Mouse (Mus musculus): ENCODE data around the gene Olfr1449.
"Not testable (repeated sequence)": the region's sequence is repeated elsewhere in the genome, so short reads cannot be mapped to it uniquely, and the experiment has no call there.

The Olfr1449 gene

DNA sequence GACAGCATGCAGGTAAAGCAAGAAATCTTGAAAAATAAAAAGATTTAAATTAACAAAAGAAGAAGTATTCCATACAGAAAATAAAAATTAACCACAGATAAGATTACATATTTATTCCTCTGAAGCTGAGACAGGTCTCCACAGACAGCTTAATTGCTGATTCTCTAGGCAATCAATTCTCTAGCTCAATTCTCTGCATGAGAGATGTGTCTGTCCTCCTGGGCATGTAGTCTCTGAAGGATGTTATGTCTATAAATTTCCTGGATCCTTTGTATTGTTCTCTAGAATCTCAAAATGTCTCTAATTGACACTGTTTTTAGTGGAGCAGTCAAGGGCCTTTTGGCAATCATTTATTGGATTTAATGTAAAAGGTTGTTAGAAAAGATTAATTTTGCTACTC is at the start of gene Olfr1449:
TSS of gene Olfr1449 (plus strand) at position 301 of the 400 bp plus-strand sequence.
- no peak for DNase-seq (ENCODE audit: low read depth, low spot score)

DNA sequence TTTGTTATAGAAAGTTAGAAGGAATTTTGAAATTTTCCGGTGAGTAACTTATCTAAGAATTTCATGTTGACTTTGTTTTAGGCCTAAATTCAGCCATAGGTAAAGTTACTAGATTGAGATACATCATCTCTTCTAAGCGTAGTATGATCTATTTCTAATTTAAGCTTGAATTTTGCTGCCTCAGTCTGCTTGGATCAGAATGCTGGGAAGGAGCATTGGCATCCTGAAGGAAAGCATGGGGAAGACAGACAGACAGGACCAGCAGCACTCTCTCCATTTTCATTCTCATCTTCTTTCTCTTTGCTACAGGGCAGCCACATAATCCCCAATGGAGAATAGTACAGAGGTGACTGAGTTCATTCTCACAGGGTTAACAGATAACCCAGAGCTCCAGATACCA is 47.1 kb upstream of the Olfr1449 start, which contains the start of gene Olfr1445:
TSS of gene Olfr1445 (plus strand) at position 301 of the 400 bp plus-strand sequence.
- DNase-seq (ENCODE audit: low read depth, low spot score) = no peak

DNA sequence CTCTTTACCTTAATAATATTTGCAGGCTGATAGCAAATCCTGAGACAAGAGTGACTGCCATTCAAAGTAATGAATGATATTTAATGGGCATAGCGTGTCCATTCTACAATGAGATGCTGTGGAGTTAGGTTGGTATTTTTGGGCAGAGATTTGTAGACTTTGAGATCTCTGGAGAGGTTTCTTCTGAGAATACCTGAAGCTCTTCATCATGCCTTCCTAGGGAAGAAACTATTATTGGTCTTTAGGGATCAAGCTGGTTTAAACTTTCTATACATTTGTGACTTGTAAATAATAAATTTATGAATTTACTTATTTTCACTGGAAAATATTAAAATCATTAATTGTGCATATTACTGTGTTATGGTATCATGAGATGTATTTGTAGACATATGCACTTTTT is 37.2 kb upstream of the Olfr1449 start, which contains the start of gene Olfr1446:
TSS of gene Olfr1446 (minus strand) at position 101 of the 400 bp plus-strand sequence.
- no peak for DNase-seq (ENCODE audit: low read depth, low spot score)

DNA sequence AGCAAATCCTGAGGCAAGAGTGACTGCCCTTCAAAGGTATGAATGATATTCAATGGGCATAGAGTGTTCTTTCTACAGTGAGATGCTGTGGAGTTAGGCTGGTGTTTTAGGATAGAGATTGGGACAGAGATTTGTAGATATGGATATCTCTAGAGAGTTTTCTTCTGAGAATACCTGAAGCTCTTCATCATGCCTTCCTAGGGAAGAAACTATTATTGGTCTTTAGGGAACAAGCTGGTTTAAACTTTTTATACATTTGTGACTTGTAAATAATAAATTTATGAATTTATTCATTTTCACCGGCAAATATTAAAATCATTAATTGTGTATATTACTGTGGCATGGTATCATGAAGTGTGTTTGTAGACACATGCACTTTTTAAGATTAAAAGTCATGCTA is 27.0 kb upstream of the Olfr1449 start, which contains the start of gene Olfr1447:
TSS of gene Olfr1447 (minus strand) at position 101 of the 400 bp plus-strand sequence.
- no peak for DNase-seq (ENCODE audit: low read depth, low spot score)

DNA sequence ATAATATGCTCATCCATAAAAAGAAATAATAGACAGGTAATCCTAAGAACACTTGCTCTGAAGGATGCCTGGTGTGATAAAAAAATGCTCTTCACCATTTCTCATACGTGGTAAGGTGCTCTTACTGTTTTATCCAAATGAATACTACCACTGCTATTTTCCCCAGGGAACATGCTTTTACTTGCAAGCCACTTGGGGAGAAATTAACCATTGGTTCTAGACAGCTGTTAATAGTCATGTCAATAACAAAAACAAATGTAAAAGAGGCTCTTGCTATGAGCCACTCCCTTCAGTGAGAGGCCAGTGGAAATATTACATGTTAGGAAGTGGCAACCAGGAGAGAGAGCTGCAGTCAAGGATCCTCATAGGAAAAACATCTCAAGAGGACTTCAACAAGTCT is 6.3 kb upstream of the Olfr1449 start, which contains the start of gene Olfr1448:
TSS of gene Olfr1448 (minus strand) at position 101 of the 400 bp plus-strand sequence.
- DNase-seq (ENCODE audit: low read depth, low spot score) = no peak

DNA sequence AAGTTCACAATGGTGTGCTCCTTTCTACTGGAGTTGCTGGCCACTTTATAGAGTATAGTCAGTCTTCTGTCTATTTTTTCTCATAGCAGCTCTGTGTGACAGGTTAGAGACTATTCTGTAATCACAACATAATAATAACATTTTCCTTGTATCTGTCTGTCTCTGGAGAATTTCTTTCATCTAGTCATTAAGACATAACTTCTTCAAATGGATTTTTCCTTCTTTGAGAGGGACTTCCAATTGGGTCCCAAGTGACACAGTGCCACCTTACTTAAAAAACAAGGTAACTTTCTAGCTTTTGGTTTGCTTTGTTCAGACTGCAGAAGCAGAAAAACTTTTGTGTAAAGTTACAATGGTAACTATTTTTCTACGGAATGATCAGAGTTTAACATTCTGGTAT is 19.3 kb downstream of the Olfr1449 start, which contains the start of gene Olfr1450:
TSS of gene Olfr1450 (plus strand) at position 301 of the 400 bp plus-strand sequence.
- no peak for DNase-seq (ENCODE audit: low read depth, low spot score)

DNA sequence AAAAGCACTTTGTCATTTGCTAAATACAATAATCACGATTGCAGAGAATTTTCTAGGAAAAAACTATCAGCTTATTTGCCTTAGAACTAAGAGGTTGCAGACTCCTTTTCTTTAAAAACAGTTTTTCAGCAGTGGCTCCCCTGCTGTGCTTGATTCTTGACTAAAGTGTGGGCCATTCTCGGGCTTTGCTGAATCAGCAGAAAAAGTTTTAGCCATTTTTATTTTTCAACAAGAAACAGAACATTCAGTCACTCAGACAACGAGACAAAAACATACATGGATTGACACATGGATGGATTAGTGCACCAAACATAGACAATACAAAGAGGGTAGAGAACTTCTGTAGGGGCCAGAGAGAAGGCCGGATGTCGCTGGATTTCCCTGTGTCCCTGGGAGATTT is 39.4 kb downstream of the Olfr1449 start:
- DNase-seq (ENCODE audit: low read depth, low spot score) = not testable (repeated sequence)
